Mouse (Mus musculus) megakaryocyte, embryonic 14.5 days (primary cell): ENCODE measurements around the gene Arid3a. TPM values are rescaled to one million over a fixed set of nuclear protein-coding genes. Genes with fewer than 3 reads are reported as not detected.
A peak's percentile ranks its signal among the peaks of the same experiment; 100 is the strongest.

Source experiments
- H3K27me3 ChIP-seq: replicated peaks from 2 replicates; pipeline ENCODE3; 2012; ENCODE audit warnings: inconsistent platforms
- H3K36me3 ChIP-seq: replicated peaks from 2 replicates; pipeline ENCODE3; 2012; ENCODE audit warnings: low read length, inconsistent platforms, mixed read lengths
- H3K4me1 ChIP-seq: 2 replicates; pipeline ENCODE4 v1.6.1; 2012; ENCODE audit warnings: inconsistent platforms
- H3K4me3 ChIP-seq: replicated peaks from 2 replicates; pipeline ENCODE3; 2012; ENCODE audit warnings: moderate library complexity, mild to moderate bottlenecking, inconsistent platforms
- H3K9me3 ChIP-seq: 2 replicates; pipeline ENCODE4 v1.6.1; 2012; ENCODE audit warnings: inconsistent platforms
- FLI1 ChIP-seq: IDR thresholded peaks from 2 replicates; pipeline ENCODE4 v1.6.1; 2012; ENCODE audit warnings: low read length, inconsistent platforms, mixed read lengths
- GATA1 ChIP-seq: IDR thresholded peaks from 3 replicates; pipeline ENCODE4 v1.6.1; 2012; ENCODE audit warnings: mixed read lengths, low read length, inconsistent platforms, borderline replicate concordance
- polyA plus RNA-seq: library from polyadenylated mRNA; stranded (reverse); fragments of >175 nt; gene quantifications from 2 replicates; pipeline ENCODE4 v1.2.3, GENCODE M21; 2012; ENCODE audit warnings: low replicate concordance; ENCODE audit not compliant: insufficient read depth

Arid3a gene
- polyA plus RNA-seq, 1 experiment, result 89.7 TPM

DNA sequence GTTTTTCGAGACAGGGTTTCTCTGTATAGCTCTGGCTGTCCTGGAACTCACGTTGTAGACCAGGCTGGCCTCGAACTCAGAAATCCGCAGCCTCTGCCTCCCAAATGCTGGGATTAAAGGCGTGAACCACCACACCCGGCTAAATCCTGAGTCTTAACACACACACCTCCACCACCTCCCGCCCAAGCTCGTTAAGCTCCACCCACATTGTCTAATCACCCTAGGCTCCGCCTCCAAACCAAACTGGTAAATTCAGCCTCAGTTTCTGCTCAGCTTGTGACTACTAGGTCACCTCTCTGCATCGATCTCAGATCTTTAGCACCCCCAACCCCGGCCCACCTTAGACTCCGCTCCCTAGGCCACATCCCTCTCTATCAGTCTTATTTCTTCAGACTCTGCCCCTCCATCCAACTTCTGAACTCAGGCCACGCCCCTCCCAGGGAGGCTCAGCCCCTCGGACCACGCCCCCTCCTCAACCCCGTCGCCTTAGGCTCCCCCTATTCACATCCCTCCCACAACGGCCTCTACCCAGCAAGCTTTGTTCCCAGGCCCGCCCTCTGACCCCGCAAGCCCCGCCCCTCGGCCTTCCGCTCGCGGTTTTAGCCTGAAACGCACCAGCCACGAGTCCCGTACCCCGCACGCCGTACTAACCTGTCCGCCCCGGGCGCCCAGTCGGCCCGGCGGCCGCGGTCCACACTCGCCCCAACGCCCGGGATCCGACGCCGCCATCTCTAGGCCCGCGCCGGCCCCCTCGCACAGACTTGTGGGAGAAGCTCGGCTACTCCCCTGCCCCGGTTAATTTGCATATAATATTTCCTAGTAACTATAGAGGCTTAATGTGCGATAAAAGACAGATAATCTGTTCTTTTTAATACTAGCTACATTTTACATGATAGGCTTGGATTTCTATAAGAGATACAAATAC is 18.4 kb upstream of the Arid3a start, which contains the start of gene Med16:
Med16 (minus strand) TSS at position 757 of the 925 bp plus-strand sequence.
- Histone ChIP-seq H3K36me3 (peaks cover 77% of the 10 kb centered on the region), H3K27me3 (no peaks in the 10 kb centered on the region), H3K9me3 (no peaks in the 10 kb centered on the region; the same call in 1 of the 2 replicates), H3K4me3 (peak within 1 kb of the TSS; percentile 94), H3K4me1 (peaks cover 58% of the 10 kb centered on the region)
- TF ChIP-seq GATA1 (no peak), FLI1 (no peak)

DNA sequence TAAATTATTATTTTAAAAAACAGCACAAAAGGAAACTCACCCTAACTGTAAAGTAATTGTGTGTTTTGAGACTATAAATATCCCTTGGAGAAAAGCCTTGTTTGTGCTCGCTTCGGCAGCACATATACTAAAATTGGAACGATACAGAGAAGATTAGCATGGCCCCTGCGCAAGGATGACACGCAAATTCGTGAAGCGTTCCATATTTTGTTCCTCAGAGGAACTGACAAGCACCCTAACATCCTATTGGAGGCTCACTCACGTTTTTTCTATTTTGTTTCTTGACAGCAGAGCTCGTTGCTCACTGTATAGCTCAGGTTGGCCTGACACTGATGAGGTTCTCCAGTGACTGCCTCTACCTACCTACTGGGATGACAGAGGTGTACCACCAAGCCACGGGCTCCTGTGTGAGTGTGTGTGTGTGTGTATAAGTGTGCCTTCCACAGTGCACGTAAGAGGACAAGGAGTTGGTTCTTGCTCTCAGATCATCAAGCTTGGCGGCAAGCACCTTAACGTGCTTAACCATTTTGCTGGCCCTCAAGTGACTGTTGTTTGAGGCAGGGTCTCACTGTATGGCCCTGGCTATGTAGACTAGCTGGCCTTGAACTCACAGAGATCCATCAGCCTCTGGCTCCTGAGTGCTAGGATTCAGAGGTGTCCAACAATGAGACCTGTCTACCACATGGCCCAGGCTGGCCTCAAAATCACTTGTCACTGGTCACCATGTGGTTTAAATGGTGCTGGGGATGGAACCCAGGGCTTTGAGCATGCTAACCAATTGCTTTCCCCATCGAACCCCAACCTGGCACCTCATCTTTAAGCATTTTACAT is 17.5 kb upstream of the Arid3a start:
- peaks cover 67% of the 10 kb centered on the region for H3K4me1 ChIP-seq
- H3K36me3 ChIP-seq, result peaks cover 79% of the 10 kb centered on the region

DNA sequence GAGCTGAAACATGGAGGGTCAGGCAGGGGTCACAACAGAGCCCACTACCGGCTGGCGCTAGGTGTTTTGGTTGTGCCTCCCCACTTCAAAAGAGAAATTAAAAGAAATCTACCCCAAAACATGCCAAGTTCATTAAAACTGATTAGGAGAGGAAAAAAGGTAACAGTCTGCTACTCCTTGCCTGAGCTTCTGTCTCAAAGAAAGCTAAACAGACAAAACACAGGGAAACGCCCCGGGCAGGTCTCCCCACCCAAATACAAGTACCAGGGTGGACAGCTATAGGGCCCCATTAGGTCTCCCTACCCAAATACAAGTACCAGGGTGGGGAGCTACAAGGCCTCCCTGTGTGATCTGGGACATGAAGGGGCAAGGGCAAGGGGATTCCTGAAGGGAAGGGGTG is 16.3 kb upstream of the Arid3a start, which contains the start of gene Gm26602:
Gm26602 (plus strand) TSS at position 301 of the 400 bp plus-strand sequence.
- H3K36me3 ChIP-seq, result peaks cover 73% of the 10 kb centered on the region
- H3K4me1 ChIP-seq, result peaks cover 80% of the 10 kb centered on the region
- no peaks in the 10 kb centered on the region for H3K9me3 ChIP-seq
- no peak for TF ChIP-seq GATA1
- TF ChIP-seq FLI1, result no peak
- no peaks in the 10 kb centered on the region for H3K27me3 ChIP-seq
- H3K4me3 ChIP-seq, result peak within 1 kb of the TSS; percentile 94

More for the DNA sequence above, 17.5 kb upstream of the Arid3a start:
- Histone ChIP-seq H3K27me3 (no peaks in the 10 kb centered on the region), H3K9me3 (no peaks in the 10 kb centered on the region; the same call in 1 of the 2 replicates), H3K4me3 (peak overlapping the region; percentile 94)
- TF ChIP-seq GATA1 (no peak), FLI1 (no peak)

DNA sequence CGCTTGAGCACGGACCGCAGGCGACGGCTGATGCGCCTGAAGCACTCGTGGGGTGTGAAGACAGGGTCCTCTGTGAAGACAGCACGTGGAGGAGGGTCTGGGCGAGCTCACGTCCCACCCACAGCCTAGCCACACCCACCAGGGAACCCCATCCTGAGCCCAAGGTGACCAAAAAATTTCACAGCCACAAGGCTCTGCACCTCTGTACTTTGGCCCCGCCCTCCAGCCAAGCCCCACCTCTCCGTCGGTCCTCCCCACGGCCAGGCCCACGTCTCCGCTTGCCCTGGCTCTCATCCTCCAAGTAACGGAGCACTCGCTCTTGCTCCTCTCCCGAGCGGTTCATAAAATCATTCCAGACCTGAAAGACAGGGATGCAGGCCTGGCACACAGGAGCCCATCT is 14.4 kb upstream of the Arid3a start:
- TF ChIP-seq FLI1 (no peak), GATA1 (no peak)
- Histone ChIP-seq H3K4me3 (peak overlapping the region; percentile 56), H3K36me3 (peaks cover 55% of the 10 kb centered on the region), H3K9me3 (no peaks in the 10 kb centered on the region), H3K4me1 (peaks cover 78% of the 10 kb centered on the region), H3K27me3 (no peaks in the 10 kb centered on the region)

DNA sequence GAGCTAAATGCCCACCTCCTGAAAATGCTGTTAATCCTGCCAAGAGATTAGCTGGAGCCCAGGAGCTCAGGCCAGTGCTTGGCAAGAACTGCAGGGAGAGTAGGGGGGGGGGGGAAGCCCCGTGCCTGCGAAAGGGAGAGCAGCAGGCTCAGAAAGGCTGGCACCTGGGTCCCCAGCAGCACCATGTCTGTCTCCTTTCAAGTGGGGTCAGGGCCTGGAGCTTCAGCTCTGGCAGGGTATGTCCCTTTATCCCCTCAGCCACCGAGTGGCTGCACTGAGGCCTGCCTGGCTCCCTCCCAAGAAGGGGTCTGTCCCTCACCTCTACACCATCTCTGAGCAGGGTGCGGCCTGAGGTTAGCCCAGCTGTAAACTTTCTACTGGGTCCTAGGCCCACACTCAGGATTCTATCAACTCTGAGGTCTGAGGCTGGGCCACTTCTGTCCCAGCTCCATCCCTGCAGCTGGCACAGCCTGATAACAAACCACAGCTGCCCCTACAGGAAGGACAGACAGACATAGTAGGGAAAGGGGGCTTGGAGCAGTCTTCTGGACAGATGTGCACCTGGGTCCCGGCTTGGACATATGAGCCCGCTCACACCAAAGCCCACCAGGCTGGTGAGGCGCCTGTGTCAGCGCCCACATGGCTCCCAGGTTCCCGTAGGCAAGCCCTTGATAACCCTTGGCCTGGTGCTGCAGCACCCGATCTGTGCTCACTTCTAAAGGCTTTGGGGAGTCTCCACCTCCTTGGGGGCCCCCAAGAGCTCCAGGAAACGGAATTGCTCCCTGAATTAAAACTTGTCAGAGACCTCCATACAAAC is 12.5 kb upstream of the Arid3a start:
- Histone ChIP-seq H3K4me3 (peak overlapping the region; percentile 98), H3K36me3 (peaks cover 52% of the 10 kb centered on the region), H3K27me3 (no peaks in the 10 kb centered on the region), H3K9me3 (no peaks in the 10 kb centered on the region), H3K4me1 (peaks cover 91% of the 10 kb centered on the region)
- peak; percentile 75; the same call in 1 of the 3 replicates for TF ChIP-seq GATA1
- TF ChIP-seq FLI1, result no peak

DNA sequence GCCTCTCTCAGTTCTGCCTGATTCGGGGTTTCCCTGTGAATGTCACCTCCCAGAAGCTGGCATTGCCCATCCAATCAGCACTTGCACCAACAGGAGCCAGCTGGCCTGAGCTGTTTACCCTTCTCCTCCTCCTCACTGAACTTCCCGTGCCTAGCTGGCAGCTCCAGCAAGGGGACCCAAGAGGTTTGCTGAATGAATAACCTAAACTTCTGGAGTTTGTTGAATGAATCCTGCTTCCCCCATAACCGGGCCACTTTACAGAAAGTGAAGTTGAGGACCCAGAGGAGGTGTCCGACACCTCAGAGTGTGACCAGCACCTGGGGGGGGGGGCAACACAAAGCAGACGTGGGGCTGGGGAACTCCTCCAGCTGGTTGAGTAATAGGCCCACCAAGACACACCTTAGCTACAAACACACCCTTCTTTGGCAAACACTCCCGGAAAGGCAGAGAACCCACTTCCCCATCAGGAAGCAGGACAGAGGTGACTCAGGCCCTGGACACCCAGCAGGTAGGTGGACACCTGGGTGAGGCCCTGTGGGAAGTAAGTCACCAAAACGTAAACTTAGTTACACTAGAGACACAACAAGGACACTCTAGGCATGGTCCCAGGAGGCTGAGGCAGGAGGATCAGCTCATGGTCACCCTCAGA is 11.8 kb upstream of the Arid3a start:
- Histone ChIP-seq H3K27me3 (peaks cover 2% of the 10 kb centered on the region), H3K4me1 (peaks cover 90% of the 10 kb centered on the region), H3K4me3 (peak overlapping the region; percentile 98), H3K36me3 (peaks cover 45% of the 10 kb centered on the region), H3K9me3 (no peaks in the 10 kb centered on the region)
- TF ChIP-seq FLI1, result no peak
- TF ChIP-seq GATA1, result no peak

DNA sequence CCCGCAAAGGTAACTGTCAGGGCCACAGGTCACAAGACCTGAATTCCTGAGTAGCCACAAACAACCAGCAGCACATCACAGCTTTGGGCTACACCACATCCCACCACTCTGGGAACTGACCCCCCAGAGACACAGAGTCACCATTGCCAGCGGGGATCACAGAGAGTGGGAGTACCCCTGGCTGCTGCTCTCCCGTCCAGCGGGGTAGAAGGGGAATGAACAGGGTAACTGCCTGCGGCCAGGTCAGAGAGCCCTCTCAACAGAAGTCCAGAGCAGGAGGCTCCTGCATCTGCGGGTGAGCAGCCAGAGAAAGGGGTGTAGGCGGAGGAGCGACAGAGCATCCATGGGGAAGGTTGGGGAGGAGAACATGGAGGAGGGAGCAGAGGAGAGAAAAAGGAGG is 10.8 kb upstream of the Arid3a start:
- H3K4me3 ChIP-seq, result peak overlapping the region; percentile 98
- H3K36me3 ChIP-seq, result peaks cover 37% of the 10 kb centered on the region
- no peak for TF ChIP-seq FLI1
- peaks cover 90% of the 10 kb centered on the region for H3K4me1 ChIP-seq
- H3K27me3 ChIP-seq, result peaks cover 12% of the 10 kb centered on the region
- no peaks in the 10 kb centered on the region for H3K9me3 ChIP-seq

DNA sequence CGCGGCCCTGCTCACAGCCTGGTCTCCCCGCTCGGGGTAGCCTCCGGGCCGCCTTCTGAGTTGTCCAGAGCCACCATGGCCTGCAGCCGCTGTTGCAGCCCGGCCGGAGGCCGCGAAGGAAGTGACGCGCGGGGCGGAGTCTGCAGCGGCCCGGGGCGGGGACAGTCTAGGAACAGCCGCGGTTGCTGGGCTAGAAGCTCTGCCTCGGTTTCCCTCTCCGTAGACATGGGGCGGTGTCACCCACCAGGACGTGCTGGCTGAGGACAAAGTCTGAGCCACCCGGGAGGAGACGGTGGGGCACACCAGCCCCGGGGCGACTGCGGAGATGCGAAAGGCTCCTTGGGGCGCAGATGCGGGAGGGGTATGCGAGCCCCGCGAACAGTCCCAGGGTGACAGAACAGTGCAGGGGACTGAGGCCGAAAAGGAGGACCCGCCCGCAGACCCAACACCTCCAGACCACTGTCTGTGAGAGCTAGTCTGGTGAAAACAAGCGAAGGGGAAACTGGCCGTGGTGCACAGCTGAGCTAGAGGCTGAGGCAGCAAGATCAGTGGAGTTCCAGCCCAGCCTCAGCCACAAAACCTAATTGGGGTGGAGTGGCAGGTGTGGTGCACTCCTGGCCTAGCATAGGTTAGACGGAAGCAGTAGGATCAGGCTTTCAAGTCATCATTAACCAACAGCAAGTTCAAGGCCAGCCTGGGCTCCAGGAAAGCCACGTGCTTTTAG is 9.9 kb upstream of the Arid3a start, which contains the start of gene Kiss1r:
Kiss1r (plus strand) TSS at position 164 of the 724 bp plus-strand sequence.
- Histone ChIP-seq H3K4me1 (peaks cover 89% of the 10 kb centered on the region), H3K27me3 (peaks cover 19% of the 10 kb centered on the region)
- no peak for TF ChIP-seq FLI1
- no peak for TF ChIP-seq GATA1

More for the DNA sequence above, 9.9 kb upstream of the Arid3a start, which contains the start of gene Kiss1r:
- Histone ChIP-seq H3K4me3 (peak within 1 kb of the TSS; percentile 98), H3K9me3 (0 out of 2 replicates have a peak, but pooled peaks cover 6% of the 10 kb centered on the region), H3K36me3 (peaks cover 35% of the 10 kb centered on the region)
